Mouse (Mus musculus) embryonic fibroblast, embryonic 13.5 days (primary cell): Measurements from ENCODE around the gene Apba3. TPM values are rescaled to one million over a fixed set of nuclear protein-coding genes. Genes with fewer than 3 reads are reported as not detected.

Experiments used
- H3K27ac ChIP-seq: 2 replicates; pipeline ENCODE4 v1.5.1; 2012; ENCODE audit warnings: low read length, control low read depth, inconsistent platforms; ENCODE audit not compliant: insufficient read depth
- H3K4me1 ChIP-seq: 2 replicates; pipeline ENCODE4 v1.6.1; 2011; ENCODE audit warnings: low read length; ENCODE audit not compliant: control insufficient read depth, insufficient read depth
- H3K4me3 ChIP-seq: 2 replicates; pipeline ENCODE4 v1.5.1; 2011; ENCODE audit warnings: mild to moderate bottlenecking, control low read depth, low read length; ENCODE audit not compliant: insufficient read depth
- CTCF ChIP-seq: IDR thresholded peaks from 2 replicates; pipeline ENCODE4 v1.5.1; 2011; ENCODE audit warnings: mild to moderate bottlenecking, control low read depth, low read length, moderate library complexity, borderline replicate concordance; ENCODE audit not compliant: insufficient read depth
- POLR2A ChIP-seq: IDR thresholded peaks from 2 replicates; pipeline ENCODE4 v1.6.1; 2011; ENCODE audit warnings: low read depth, mild to moderate bottlenecking, control low read depth, low read length, moderate library complexity
- polyA plus RNA-seq: library from polyadenylated mRNA; stranded (reverse); fragments of >200 nt; gene quantifications from 2 replicates; pipeline ENCODE4 v1.2.4, GENCODE M21; 2011; ENCODE audit warnings: low read depth; ENCODE audit not compliant: missing spikeins, insufficient read length

The Apba3 gene
- polyA plus RNA-seq, 1 experiment = 43.2 TPM

GRCm38 (mm10) chr10:81288601-81289000 lies 21.8 kb downstream of the Apba3 start:
- Histone ChIP-seq H3K4me3 (no peak overlapping the region), H3K4me1 (no peaks in the 10 kb centered on the region), H3K27ac (no peak overlapping the region)
- TF ChIP-seq CTCF (peak; percentile 33; the same call in 1 of the 2 replicates), POLR2A (no peak)

- TF ChIP-seq CTCF (peak; percentile 94), POLR2A (no peak)
- Histone ChIP-seq H3K27ac (no peak overlapping the region), H3K4me1 (no peaks in the 10 kb centered on the region), H3K4me3 (no peak overlapping the region)
Observed at GRCm38 (mm10) chr10:81289278-81289677, 22.5 kb downstream of the Apba3 start.

GRCm38 (mm10) chr10:81289811-81290210 lies 23.1 kb downstream of the Apba3 start:
- H3K4me3 ChIP-seq = no peak overlapping the region
- no peak for TF ChIP-seq POLR2A
- TF ChIP-seq CTCF = no peak
- H3K27ac ChIP-seq = no peak overlapping the region
- H3K4me1 ChIP-seq = peaks cover 4% of the 10 kb centered on the region; the same call in 1 of the 2 replicates

- Histone ChIP-seq H3K27ac (no peak overlapping the region), H3K4me1 (peaks cover 5% of the 10 kb centered on the region; the same call in 1 of the 2 replicates), H3K4me3 (no peak overlapping the region)
- no peak for TF ChIP-seq CTCF
- TF ChIP-seq POLR2A = no peak
Observed at GRCm38 (mm10) chr10:81290698-81291460, 24.1 kb downstream of the Apba3 start.

GRCm38 (mm10) chr10:81291511-81292104 lies 24.8 kb downstream of the Apba3 start, which contains the start of gene Tjp3:
Gene Tjp3 (minus strand): TSS chr10:81291581.
- H3K27ac ChIP-seq = no peak within 1 kb of the TSS
- H3K4me1 ChIP-seq = peaks cover 5% of the 10 kb centered on the region; the same call in 1 of the 2 replicates
- TF ChIP-seq POLR2A (no peak), CTCF (no peak)
- H3K4me3 ChIP-seq = no peak within 1 kb of the TSS

GRCm38 (mm10) chr10:81292554-81293333 lies 26.0 kb downstream of the Apba3 start, which contains the start of gene Pip5k1c:
Gene Pip5k1c (plus strand): TSS chr10:81292963.
- H3K4me3 ChIP-seq = peak within 1 kb of the TSS; percentile 62
- no peak within 1 kb of the TSS for H3K27ac ChIP-seq
- TF ChIP-seq CTCF = peak; percentile 89
- TF ChIP-seq POLR2A = peak; percentile 84
- H3K4me1 ChIP-seq = peaks cover 5% of the 10 kb centered on the region; the same call in 1 of the 2 replicates

GRCm38 (mm10) chr10:81293334-81294030 lies 26.7 kb downstream of the Apba3 start:
- no peak overlapping the region for H3K27ac ChIP-seq
- H3K4me3 ChIP-seq = peak overlapping the region; percentile 62
- TF ChIP-seq POLR2A (no peak), CTCF (no peak)
- peaks cover 5% of the 10 kb centered on the region; the same call in 1 of the 2 replicates for H3K4me1 ChIP-seq

GRCm38 (mm10) chr10:81294442-81294841 lies 27.7 kb downstream of the Apba3 start:
- Histone ChIP-seq H3K27ac (no peak overlapping the region), H3K4me1 (peaks cover 5% of the 10 kb centered on the region; the same call in 1 of the 2 replicates), H3K4me3 (peak overlapping the region; percentile 62)
- TF ChIP-seq CTCF (no peak), POLR2A (no peak)

GRCm38 (mm10) chr10:81295185-81295584 lies 28.4 kb downstream of the Apba3 start:
- TF ChIP-seq CTCF = no peak
- no peak for TF ChIP-seq POLR2A
- Histone ChIP-seq H3K4me3 (no peak overlapping the region), H3K27ac (no peak overlapping the region), H3K4me1 (peaks cover 5% of the 10 kb centered on the region; the same call in 1 of the 2 replicates)
